Mouse (Mus musculus): Measurements from ENCODE around the gene Phgr1.

DNA sequence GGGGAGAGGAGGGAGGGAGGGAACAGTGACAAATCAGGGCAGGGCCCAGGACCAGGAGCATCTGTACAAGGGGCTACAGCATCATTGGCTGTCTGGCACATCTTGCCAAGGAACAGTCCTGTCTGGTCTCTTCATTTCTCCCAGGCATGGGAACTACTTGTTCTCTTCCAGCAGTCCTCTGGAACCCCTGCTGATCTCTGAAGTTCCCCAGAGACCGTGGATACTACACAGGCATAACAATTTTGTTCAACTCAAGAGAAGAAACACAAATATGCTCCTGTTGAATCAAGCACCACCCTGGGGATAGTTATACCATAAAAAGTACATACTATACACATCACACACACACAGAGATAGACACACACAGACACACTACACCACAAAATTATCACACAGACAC is 8.5 kb downstream of the Phgr1 start:
- no peak for TF ChIP-seq CTCF (conservative IDR thresholded peaks at IDR 0.05; ENCODE audit: low read length)
- TF ChIP-seq NANOG (IDR thresholded peaks at IDR 0.05; ENCODE audit: borderline replicate concordance, low read length): no peak
